Mouse (Mus musculus) stomach, embryonic 14.5 days (tissue): ENCODE measurements around the gene Slc44a3. TPM values are rescaled to one million over a fixed set of nuclear protein-coding genes. Genes with fewer than 3 reads are reported as not detected.

Experiments used
- ATAC-seq: fragments of 200-750 bp; cut with Nextera tagmentation; 2 replicates; pipeline ENCODE4 v1.8.0; 2017; ENCODE audit warnings: low read depth, moderate TSS enrichment; ENCODE audit not compliant: insufficient number of reproducible peaks, insufficient read depth, low FRiP score
- H3K27ac ChIP-seq: fragments of 300-500 bp; sonication (generic); 2 replicates; pipeline ENCODE4 v1.5.1; 2014; ENCODE audit warnings: mild to moderate bottlenecking, low read length, moderate library complexity, mixed read lengths
- H3K27me3 ChIP-seq: fragments of 300-500 bp; sonication (generic); 2 replicates; pipeline ENCODE4 v1.6.1; 2014; ENCODE audit warnings: low read length, control low read depth, mixed read lengths; ENCODE audit not compliant: control insufficient read depth, insufficient read depth
- H3K36me3 ChIP-seq: fragments of 300-500 bp; sonication (generic); 2 replicates; pipeline ENCODE4 v1.6.1; 2014; ENCODE audit warnings: mild to moderate bottlenecking, control low read depth, low read length, moderate library complexity, mixed read lengths; ENCODE audit not compliant: control insufficient read depth, insufficient read depth
- H3K4me1 ChIP-seq: fragments of 300-500 bp; sonication (generic); 2 replicates; pipeline ENCODE4 v1.6.1; 2014; ENCODE audit warnings: low read length, control low read depth, mixed read lengths; ENCODE audit not compliant: control insufficient read depth, insufficient read depth
- H3K4me2 ChIP-seq: fragments of 300-500 bp; sonication (generic); replicated peaks from 2 replicates; pipeline ENCODE4 v1.6.1; 2014; ENCODE audit warnings: low read depth, low read length, control low read depth
- H3K4me3 ChIP-seq: fragments of 300-500 bp; sonication (generic); 2 replicates; pipeline ENCODE4 v1.5.1; 2014; ENCODE audit warnings: low read depth, low read length, control low read depth
- H3K9ac ChIP-seq: fragments of 300-500 bp; sonication (generic); replicated peaks from 2 replicates; pipeline ENCODE4 v1.6.1; 2014; ENCODE audit warnings: low read depth, mild to moderate bottlenecking, control low read depth, low read length, moderate library complexity, mixed read lengths
- H3K9me3 ChIP-seq: fragments of 300-500 bp; sonication (generic); 2 replicates; pipeline ENCODE4 v1.6.1; 2016; ENCODE audit warnings: low read depth, low read length, control low read depth; ENCODE audit not compliant: control insufficient read depth
- WGBS: fragments of 180-500 bp; shearing (Covaris S2); extraction: QIAGEN DNeasy Blood & Tissue Kit; methylation state at CpG from one replicate; pipeline ENCODE4 v1.1.7; 2014; 5-methylcytosine and 5-hydroxymethylcytosine counted together
- polyA plus RNA-seq: library from polyadenylated mRNA; unstranded; fragments of >200 nt; fragmentation: Nextera tagmentation; extraction: Ambion mirVana; gene quantifications from 2 replicates; pipeline ENCODE4 v1.2.1, GENCODE M21; 2014

Gene Slc44a3
- polyA plus RNA-seq, 1 experiment from 2014 or later, result 29.9 TPM

DNA sequence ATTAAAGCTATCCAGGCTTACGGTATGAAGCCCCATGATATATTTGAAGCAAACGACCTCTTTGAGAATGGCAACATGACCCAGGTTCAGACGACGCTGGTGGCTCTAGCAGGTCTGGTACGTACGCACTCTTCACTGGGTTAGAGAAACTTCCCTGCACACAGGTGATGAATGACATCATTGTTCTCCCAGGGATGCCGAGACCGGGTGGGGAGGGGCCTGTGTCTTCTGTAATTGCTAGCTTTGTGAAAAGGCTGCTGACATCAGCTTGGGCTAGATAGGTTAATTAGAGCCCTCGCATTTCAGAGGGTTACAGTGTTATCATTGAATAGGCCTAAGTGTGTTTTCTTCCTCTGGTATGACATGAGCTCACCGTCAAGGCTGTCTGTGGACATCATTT is 80.8 kb downstream of the Slc44a3 start:
- WGBS, result 67% methylated on average over 10 of the region's 10 CpGs
- no peaks in the 10 kb centered on the region for H3K9me3 ChIP-seq
- no peak overlapping the region for H3K27ac ChIP-seq
- no peak for ATAC-seq
- peaks cover 17% of the 10 kb centered on the region; the same call in 1 of the 2 replicates for H3K4me1 ChIP-seq
- H3K36me3 ChIP-seq, result peaks cover 44% of the 10 kb centered on the region
- H3K9ac ChIP-seq, result no peak overlapping the region
- H3K4me2 ChIP-seq, result no peak overlapping the region
- H3K4me3 ChIP-seq, result no peak overlapping the region
- no peaks in the 10 kb centered on the region for H3K27me3 ChIP-seq

- no peak overlapping the region for H3K27ac ChIP-seq
- H3K4me3 ChIP-seq, result no peak overlapping the region
- H3K9me3 ChIP-seq, result no peaks in the 10 kb centered on the region
- H3K27me3 ChIP-seq, result no peaks in the 10 kb centered on the region
- H3K4me1 ChIP-seq, result peaks cover 21% of the 10 kb centered on the region; the same call in 1 of the 2 replicates
- H3K36me3 ChIP-seq, result peaks cover 30% of the 10 kb centered on the region
- ATAC-seq, result peak; percentile 71; the same call in 1 of the 2 replicates
- H3K4me2 ChIP-seq, result no peak overlapping the region
- 52% methylated on average over 8 of the region's 8 CpGs for whole genome bisulfite sequencing
- no peak overlapping the region for H3K9ac ChIP-seq
Measured at GRCm38 (mm10) chr3:121449527-121449926, 82.7 kb downstream of the Slc44a3 start.

GRCm38 (mm10) chr3:121448606-121449005 is 83.6 kb downstream of the Slc44a3 start:
- peaks cover 24% of the 10 kb centered on the region for H3K36me3 ChIP-seq
- 73% methylated on average over 8 of the region's 8 CpGs for WGBS
- H3K9me3 ChIP-seq, result no peaks in the 10 kb centered on the region
- H3K4me1 ChIP-seq, result peaks cover 25% of the 10 kb centered on the region; the same call in 1 of the 2 replicates
- ATAC-seq, result no peak
- H3K27me3 ChIP-seq, result no peaks in the 10 kb centered on the region
- H3K27ac ChIP-seq, result no peak overlapping the region
- no peak overlapping the region for H3K4me2 ChIP-seq
- no peak overlapping the region for H3K4me3 ChIP-seq
- H3K9ac ChIP-seq, result no peak overlapping the region

DNA sequence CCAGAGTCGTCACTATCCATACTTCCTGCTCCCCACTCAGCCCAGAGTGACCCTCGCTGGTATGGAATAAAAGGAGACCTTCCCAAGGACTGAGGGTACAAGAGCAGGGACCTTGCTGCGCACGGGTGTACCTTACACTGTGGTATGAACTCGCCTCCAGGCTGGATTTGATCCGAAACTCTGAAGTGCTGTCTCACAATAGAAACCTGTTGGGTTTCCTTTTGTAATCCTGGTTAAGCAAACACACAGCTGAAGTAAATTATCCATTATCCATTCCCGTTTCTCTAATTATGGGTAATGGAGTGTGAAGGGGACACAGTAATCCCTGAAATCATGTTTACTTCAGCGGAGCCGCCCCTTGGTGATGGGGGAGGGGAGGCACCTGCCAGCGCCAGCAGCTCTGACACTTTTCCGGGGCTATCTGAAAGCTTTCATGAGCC is 84.2 kb downstream of the Slc44a3 start:
- H3K4me3 ChIP-seq, result no peak overlapping the region

DNA sequence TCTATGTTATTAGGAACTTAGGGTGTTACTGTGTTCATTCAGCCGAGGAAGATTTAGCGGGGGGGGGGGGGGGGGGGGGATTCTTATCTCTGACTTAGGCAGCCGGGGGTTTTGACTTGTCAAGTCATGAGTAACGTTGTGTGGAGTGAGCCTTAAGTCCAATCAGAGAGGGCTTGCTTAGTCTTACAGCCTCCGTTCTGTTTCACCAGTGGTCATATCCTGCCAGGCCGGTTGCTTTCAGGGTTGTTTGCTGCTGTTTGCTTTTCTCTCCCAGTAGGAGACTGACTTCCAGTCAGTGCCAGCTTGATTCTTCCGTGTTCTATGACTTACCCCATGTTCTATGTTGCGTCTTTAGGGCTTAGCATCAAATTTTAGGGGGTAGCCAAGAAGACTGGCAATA is 85.8 kb downstream of the Slc44a3 start:
- 50% methylated on average over 8 of the region's 8 CpGs for WGBS
- H3K27ac ChIP-seq, result no peak overlapping the region
- peaks cover 26% of the 10 kb centered on the region; the same call in 1 of the 2 replicates for H3K4me1 ChIP-seq
- H3K4me2 ChIP-seq, result no peak overlapping the region
- peaks cover 15% of the 10 kb centered on the region; the same call in 1 of the 2 replicates for H3K36me3 ChIP-seq
- no peaks in the 10 kb centered on the region for H3K27me3 ChIP-seq
- H3K9me3 ChIP-seq, result no peaks in the 10 kb centered on the region
- no peak overlapping the region for H3K4me3 ChIP-seq
- no peak for ATAC-seq
- H3K9ac ChIP-seq, result no peak overlapping the region

More for the DNA sequence above, 84.2 kb downstream of the Slc44a3 start:
- H3K27me3 ChIP-seq, result no peaks in the 10 kb centered on the region
- H3K4me2 ChIP-seq, result no peak overlapping the region
- no peak for ATAC-seq
- WGBS, result 45% methylated on average over 11 of the region's 11 CpGs
- H3K9me3 ChIP-seq, result no peaks in the 10 kb centered on the region
- peaks cover 24% of the 10 kb centered on the region for H3K36me3 ChIP-seq
- H3K27ac ChIP-seq, result peak overlapping the region; percentile 36; the same call in 1 of the 2 replicates
- no peak overlapping the region for H3K9ac ChIP-seq
- H3K4me1 ChIP-seq, result peaks cover 26% of the 10 kb centered on the region; the same call in 1 of the 2 replicates

DNA sequence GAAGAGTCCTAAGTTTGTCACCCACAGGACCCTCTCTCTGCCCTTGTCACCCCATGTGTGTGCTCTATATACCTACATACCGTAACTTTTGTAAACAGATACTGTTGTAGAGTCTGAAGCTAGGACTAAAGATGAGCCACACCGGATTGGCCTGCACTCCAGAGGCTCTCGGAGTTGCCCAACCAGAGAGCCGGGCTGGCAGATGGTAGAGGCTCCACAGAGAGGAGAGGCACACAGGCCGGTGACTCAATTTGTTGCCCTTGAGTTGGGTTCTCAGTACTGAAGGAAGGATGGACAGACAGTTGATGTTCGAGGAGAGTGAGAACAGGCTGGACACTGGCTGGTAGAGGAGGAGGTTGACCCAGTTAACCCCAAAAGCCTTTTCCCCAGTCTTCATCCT is 87.8 kb downstream of the Slc44a3 start:
- H3K4me2 ChIP-seq, result no peak overlapping the region
- peaks cover 28% of the 10 kb centered on the region; the same call in 1 of the 2 replicates for H3K4me1 ChIP-seq
- 97% methylated on average over 6 of the region's 6 CpGs for WGBS
- peaks cover 7% of the 10 kb centered on the region; the same call in 1 of the 2 replicates for H3K36me3 ChIP-seq
- no peak overlapping the region for H3K27ac ChIP-seq
- ATAC-seq, result no peak
- H3K9ac ChIP-seq, result no peak overlapping the region
- H3K27me3 ChIP-seq, result no peaks in the 10 kb centered on the region
- H3K9me3 ChIP-seq, result no peaks in the 10 kb centered on the region
- no peak overlapping the region for H3K4me3 ChIP-seq

- Histone ChIP-seq H3K9ac (no peak overlapping the region), H3K36me3 (peaks cover 7% of the 10 kb centered on the region; the same call in 1 of the 2 replicates), H3K4me2 (no peak overlapping the region), H3K4me3 (no peak overlapping the region), H3K27me3 (no peaks in the 10 kb centered on the region), H3K4me1 (peaks cover 32% of the 10 kb centered on the region; the same call in 1 of the 2 replicates), H3K27ac (no peak overlapping the region), H3K9me3 (no peaks in the 10 kb centered on the region)
- ATAC-seq, result no peak
- WGBS, result 81% methylated on average over 4 of the region's 4 CpGs
Measured at GRCm38 (mm10) chr3:121443861-121444271, 88.3 kb downstream of the Slc44a3 start.

- H3K27me3 ChIP-seq, result no peaks in the 10 kb centered on the region
- peaks cover 7% of the 10 kb centered on the region; the same call in 1 of the 2 replicates for H3K36me3 ChIP-seq
- ATAC-seq, result no peak
- H3K27ac ChIP-seq, result no peak overlapping the region
- H3K4me2 ChIP-seq, result no peak overlapping the region
- H3K4me1 ChIP-seq, result peaks cover 26% of the 10 kb centered on the region
- H3K9ac ChIP-seq, result no peak overlapping the region
- H3K9me3 ChIP-seq, result no peaks in the 10 kb centered on the region
- WGBS, result 89% methylated on average over 5 of the region's 5 CpGs
- H3K4me3 ChIP-seq, result no peak overlapping the region
Measured at GRCm38 (mm10) chr3:121442288-121442687, 89.9 kb downstream of the Slc44a3 start.

GRCm38 (mm10) chr3:121441504-121441903 is 90.7 kb downstream of the Slc44a3 start:
- Histone ChIP-seq H3K9ac (no peak overlapping the region), H3K9me3 (no peaks in the 10 kb centered on the region), H3K36me3 (peaks cover 7% of the 10 kb centered on the region; the same call in 1 of the 2 replicates), H3K4me1 (peaks cover 32% of the 10 kb centered on the region), H3K27ac (no peak overlapping the region), H3K4me2 (no peak overlapping the region), H3K4me3 (no peak overlapping the region), H3K27me3 (no peaks in the 10 kb centered on the region)
- no peak for ATAC-seq
- 91% methylated on average over 12 of the region's 12 CpGs for WGBS
